Mouse (Mus musculus) midbrain, embryonic 10.5 days (tissue): ENCODE results near the gene Lap3. TPM values are rescaled to one million over a fixed set of nuclear protein-coding genes. Genes with fewer than 3 reads are reported as not detected.

Experiments used
- DNase-seq: peaks from one replicate; pipeline ENCODE4 v3.0.0-alpha.2; 2017; ENCODE audit warnings: low spot score
- H3K27ac ChIP-seq: fragments of 300-500 bp; sonication (generic); replicated peaks from 2 replicates; pipeline ENCODE4 v1.5.1; 2016; ENCODE audit warnings: mild to moderate bottlenecking
- H3K27me3 ChIP-seq: fragments of 300-500 bp; sonication (generic); 2 replicates; pipeline ENCODE4 v1.6.1; 2016; ENCODE audit warnings: low read depth, mild to moderate bottlenecking; ENCODE audit not compliant: poor library complexity, severe bottlenecking
- H3K36me3 ChIP-seq: fragments of 300-500 bp; sonication (generic); 2 replicates; pipeline ENCODE4 v1.6.1; 2016; ENCODE audit warnings: mild to moderate bottlenecking, moderate library complexity
- H3K4me1 ChIP-seq: fragments of 300-500 bp; sonication (generic); 2 replicates; pipeline ENCODE4 v1.6.1; 2016
- H3K4me3 ChIP-seq: fragments of 300-500 bp; sonication (generic); 2 replicates; pipeline ENCODE4 v1.5.1; 2016; ENCODE audit warnings: mild to moderate bottlenecking, moderate library complexity
- H3K9me3 ChIP-seq: fragments of 300-500 bp; sonication (generic); replicated peaks from 2 replicates; pipeline ENCODE4 v1.6.1; 2016; ENCODE audit warnings: mild to moderate bottlenecking
- WGBS: fragments of 180-500 bp; shearing (Covaris S2); methylation state at CpG from one replicate; pipeline ENCODE4 v1.1.7; 2016; 5-methylcytosine and 5-hydroxymethylcytosine counted together
- polyA plus RNA-seq: library from polyadenylated mRNA; unstranded; fragments of >200 nt; fragmentation: Nextera tagmentation; extraction: Ambion mirVana; gene quantifications from 2 replicates; pipeline ENCODE4 v1.2.1, GENCODE M21; 2016

The Lap3 gene
- polyA plus RNA-seq, 1 experiment from 2014 or later, result 103 TPM

DNA sequence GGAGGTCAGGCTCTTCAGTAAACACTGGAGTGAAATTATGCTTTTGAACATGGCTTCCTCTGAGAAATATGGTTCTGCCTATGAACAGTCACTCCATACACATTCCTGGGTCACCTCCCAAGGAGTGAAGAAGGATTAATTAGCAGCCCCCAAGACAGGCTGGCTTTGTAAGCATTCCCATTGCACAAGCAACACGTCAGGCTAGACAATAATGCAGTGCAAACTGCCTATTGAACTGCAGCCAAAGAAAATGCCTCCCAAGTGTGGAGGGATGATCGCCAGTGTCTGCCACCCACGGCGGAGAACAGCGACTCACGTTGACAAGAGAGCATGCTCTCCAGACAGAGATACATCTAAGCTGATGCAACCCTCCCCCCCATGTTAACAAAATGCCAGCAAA, 16.9 kb upstream of the Lap3 start:
- Histone ChIP-seq H3K4me1 (peaks cover 4% of the 10 kb centered on the region; the same call in 1 of the 2 replicates), H3K36me3 (no peaks in the 10 kb centered on the region), H3K27ac (no peak overlapping the region), H3K27me3 (no peaks in the 10 kb centered on the region), H3K9me3 (no peaks in the 10 kb centered on the region), H3K4me3 (no peak overlapping the region)
- WGBS, result 65% methylated on average over 6 of the region's 6 CpGs
- no peak for DNase-seq

DNA sequence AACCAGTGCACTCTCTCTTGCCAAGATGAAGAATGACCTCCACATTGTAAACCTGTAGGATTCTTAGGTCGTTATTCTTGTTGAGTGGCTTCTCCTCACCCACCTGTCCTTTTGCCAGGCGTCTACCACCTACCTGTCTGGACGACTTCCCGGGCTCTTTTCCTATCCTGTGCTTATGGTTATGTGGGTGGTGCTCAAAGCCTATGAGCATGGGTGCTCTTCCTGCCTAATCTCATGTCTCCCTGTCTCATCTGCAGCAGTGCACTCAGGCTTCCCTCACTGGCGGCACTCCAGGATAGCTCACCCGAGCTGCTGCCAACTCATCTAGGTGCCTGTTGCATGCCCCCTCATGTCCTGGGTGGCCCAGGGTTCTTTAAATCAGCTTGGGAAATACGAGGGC, 15.6 kb upstream of the Lap3 start:
- Histone ChIP-seq H3K9me3 (no peaks in the 10 kb centered on the region), H3K36me3 (no peaks in the 10 kb centered on the region), H3K4me1 (peaks cover 4% of the 10 kb centered on the region; the same call in 1 of the 2 replicates), H3K27me3 (no peaks in the 10 kb centered on the region), H3K4me3 (no peak overlapping the region), H3K27ac (no peak overlapping the region)
- DNase-seq, result no peak
- 83% methylated on average over 7 of the region's 7 CpGs for WGBS

GRCm38 (mm10) chr5:45480066-45480465, 13.1 kb upstream of the Lap3 start:
- Histone ChIP-seq H3K27me3 (no peaks in the 10 kb centered on the region), H3K27ac (no peak overlapping the region), H3K4me3 (no peak overlapping the region), H3K9me3 (no peaks in the 10 kb centered on the region), H3K4me1 (peaks cover 4% of the 10 kb centered on the region; the same call in 1 of the 2 replicates), H3K36me3 (no peaks in the 10 kb centered on the region)
- WGBS, result 96% methylated on average over 1 of the region's 1 CpGs
- no peak for DNase-seq

DNA sequence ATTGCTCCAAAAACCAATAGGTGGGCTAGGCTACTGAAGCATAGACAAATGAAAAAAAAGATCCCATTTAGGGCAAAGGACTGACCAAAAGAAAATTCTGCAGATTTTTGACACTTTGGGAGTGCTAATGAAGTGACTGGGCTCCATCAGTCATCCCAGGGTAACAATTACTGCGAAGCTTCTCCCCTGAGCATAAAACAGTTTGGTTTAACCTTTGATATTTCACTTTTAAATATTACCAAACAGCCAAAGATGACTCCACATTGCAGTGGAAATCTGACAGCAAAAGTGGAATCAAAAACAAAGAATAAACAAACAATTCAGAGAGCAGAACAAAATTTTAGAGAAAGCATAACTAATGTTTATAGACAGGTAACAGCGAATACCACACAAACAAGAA, 12.0 kb upstream of the Lap3 start:
- H3K27me3 ChIP-seq, result no peaks in the 10 kb centered on the region
- no peak overlapping the region for H3K4me3 ChIP-seq
- no peak for DNase-seq
- H3K27ac ChIP-seq, result no peak overlapping the region
- 92% methylated on average over 2 of the region's 2 CpGs for WGBS
- peaks cover 4% of the 10 kb centered on the region; the same call in 1 of the 2 replicates for H3K4me1 ChIP-seq
- no peaks in the 10 kb centered on the region for H3K9me3 ChIP-seq
- no peaks in the 10 kb centered on the region for H3K36me3 ChIP-seq

DNA sequence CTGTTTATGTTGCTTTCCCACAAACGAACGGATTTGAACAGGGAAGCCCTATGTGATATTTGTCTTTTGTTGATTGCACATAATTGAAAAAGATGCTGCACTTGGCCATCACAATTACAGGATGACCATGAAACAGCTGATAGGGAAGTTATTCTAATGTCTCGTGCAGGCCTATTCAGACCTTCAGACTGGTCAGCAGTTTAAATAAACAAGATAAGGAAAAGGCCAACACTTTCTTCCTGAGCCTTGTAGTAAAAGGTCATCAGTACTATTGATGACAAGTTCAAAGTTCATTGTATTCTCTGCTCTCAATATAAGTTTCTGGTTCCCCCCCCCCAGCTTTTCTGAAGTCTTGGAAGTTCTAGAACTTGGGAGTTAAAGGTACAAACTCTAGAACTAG, 10.6 kb upstream of the Lap3 start:
- WGBS, result 84% methylated on average over 3 of the region's 3 CpGs
- DNase-seq, result no peak

DNA sequence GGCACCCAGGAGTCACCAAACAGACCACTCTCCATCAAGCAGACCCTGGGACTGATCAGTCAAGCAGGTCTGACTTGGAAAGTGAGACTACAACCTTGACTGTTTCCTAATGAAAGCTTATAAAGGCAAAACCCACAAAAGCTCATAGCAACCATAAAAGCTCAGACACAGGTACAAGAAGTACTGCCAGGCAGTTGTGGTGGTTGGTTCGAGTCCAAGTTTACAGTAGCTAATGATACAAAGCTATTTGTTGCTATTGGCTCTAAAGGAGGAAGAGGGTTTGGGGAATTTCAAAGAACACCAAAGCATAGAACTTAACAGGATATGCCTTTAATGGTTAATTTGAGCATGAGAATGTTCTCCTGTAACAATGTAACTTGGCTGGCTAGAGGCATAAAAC, 9.5 kb upstream of the Lap3 start:
- DNase-seq, result no peak
- no peaks in the 10 kb centered on the region for H3K36me3 ChIP-seq
- 87% methylated on average over 1 of the region's 1 CpGs for WGBS
- no peak overlapping the region for H3K4me3 ChIP-seq
- H3K4me1 ChIP-seq, result no peaks in the 10 kb centered on the region
- no peaks in the 10 kb centered on the region for H3K27me3 ChIP-seq
- no peak overlapping the region for H3K27ac ChIP-seq
- H3K9me3 ChIP-seq, result no peaks in the 10 kb centered on the region

More for the DNA sequence above, 10.6 kb upstream of the Lap3 start:
- Histone ChIP-seq H3K36me3 (no peaks in the 10 kb centered on the region), H3K9me3 (no peaks in the 10 kb centered on the region), H3K27ac (no peak overlapping the region), H3K4me1 (no peaks in the 10 kb centered on the region), H3K27me3 (no peaks in the 10 kb centered on the region), H3K4me3 (no peak overlapping the region)

- Histone ChIP-seq H3K27ac (no peak overlapping the region), H3K27me3 (no peaks in the 10 kb centered on the region), H3K4me3 (no peak overlapping the region), H3K36me3 (peaks cover 15% of the 10 kb centered on the region), H3K9me3 (no peaks in the 10 kb centered on the region), H3K4me1 (peaks cover 25% of the 10 kb centered on the region)
- WGBS, result 68% methylated on average over 4 of the region's 4 CpGs
- DNase-seq, result no peak
Observed at GRCm38 (mm10) chr5:45491776-45492175, 1.4 kb upstream of the Lap3 start.

- peaks cover 40% of the 10 kb centered on the region for H3K36me3 ChIP-seq
- H3K4me3 ChIP-seq, result peak overlapping the region; percentile 65
- no peaks in the 10 kb centered on the region for H3K9me3 ChIP-seq
- DNase-seq, result no peak
- H3K27ac ChIP-seq, result peak overlapping the region; percentile 88
- H3K4me1 ChIP-seq, result peaks cover 25% of the 10 kb centered on the region
- no peaks in the 10 kb centered on the region for H3K27me3 ChIP-seq
- 70% methylated on average over 9 of the region's 9 CpGs for WGBS
Observed at GRCm38 (mm10) chr5:45494093-45494755, 1.1 kb downstream of the Lap3 start.

DNA sequence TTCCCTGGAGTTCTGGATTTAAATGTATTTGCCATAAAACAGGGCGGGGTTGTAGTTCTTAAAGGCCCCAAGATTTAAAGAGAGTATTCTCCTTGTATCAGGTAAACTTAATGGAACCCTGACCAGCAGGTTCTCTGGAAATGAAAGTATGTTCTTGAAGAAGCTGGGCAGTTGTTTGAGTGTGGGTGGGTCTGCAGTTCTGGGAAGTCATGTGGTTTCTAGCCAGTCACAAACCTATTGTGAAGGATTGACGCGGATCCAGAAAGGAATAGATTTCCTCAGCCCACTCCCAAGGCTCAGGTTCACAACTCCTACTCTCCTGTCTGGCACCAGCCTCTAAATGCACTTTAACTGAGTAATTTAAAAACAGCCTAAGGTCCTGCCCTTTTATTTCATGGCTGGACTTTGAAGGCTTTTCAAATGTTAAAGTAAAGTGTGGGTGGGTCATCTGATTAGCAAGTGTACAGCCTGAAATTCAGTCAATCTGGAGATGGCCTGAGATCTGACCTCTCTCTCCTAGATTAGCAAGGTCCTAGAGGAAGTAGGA, 2.3 kb downstream of the Lap3 start:
- no peaks in the 10 kb centered on the region for H3K9me3 ChIP-seq
- H3K4me1 ChIP-seq, result peaks cover 25% of the 10 kb centered on the region
- 95% methylated on average over 3 of the region's 3 CpGs for WGBS
- no peak for DNase-seq
- H3K4me3 ChIP-seq, result no peak overlapping the region
- no peak overlapping the region for H3K27ac ChIP-seq
- H3K27me3 ChIP-seq, result no peaks in the 10 kb centered on the region
- H3K36me3 ChIP-seq, result peaks cover 53% of the 10 kb centered on the region

- no peaks in the 10 kb centered on the region for H3K9me3 ChIP-seq
- no peak overlapping the region for H3K27ac ChIP-seq
- H3K4me3 ChIP-seq, result no peak overlapping the region
- H3K27me3 ChIP-seq, result no peaks in the 10 kb centered on the region
- H3K36me3 ChIP-seq, result peaks cover 58% of the 10 kb centered on the region
- H3K4me1 ChIP-seq, result peaks cover 25% of the 10 kb centered on the region
- DNase-seq, result no peak
Observed at GRCm38 (mm10) chr5:45496042-45496441, 2.9 kb downstream of the Lap3 start.

DNA sequence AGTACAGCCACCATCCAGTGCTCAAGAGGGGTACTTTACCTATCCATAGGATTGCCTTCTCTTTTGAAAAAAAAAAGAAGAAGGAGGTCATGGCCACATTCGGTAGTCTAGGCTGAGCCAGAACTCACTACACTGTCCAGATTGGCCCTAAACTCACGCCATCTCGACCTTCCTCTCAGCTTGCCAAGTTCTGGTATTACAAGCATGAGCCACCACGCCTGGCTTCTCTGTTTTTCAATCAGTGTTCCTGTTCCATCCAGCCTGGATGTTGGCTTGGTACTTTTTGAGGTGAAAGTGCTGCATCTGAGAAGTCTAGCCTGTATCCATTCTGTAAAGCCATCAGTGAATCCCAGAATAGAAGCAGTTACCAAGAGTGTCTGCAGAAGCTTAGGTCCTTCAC, 3.3 kb downstream of the Lap3 start:
- H3K9me3 ChIP-seq, result no peaks in the 10 kb centered on the region
- WGBS, result 92% methylated on average over 4 of the region's 4 CpGs
- peaks cover 22% of the 10 kb centered on the region for H3K4me1 ChIP-seq
- no peak for DNase-seq
- no peak overlapping the region for H3K27ac ChIP-seq
- no peaks in the 10 kb centered on the region for H3K27me3 ChIP-seq
- H3K36me3 ChIP-seq, result peaks cover 62% of the 10 kb centered on the region
- H3K4me3 ChIP-seq, result no peak overlapping the region

- no peak overlapping the region for H3K4me3 ChIP-seq
- no peaks in the 10 kb centered on the region for H3K27me3 ChIP-seq
- no peaks in the 10 kb centered on the region for H3K9me3 ChIP-seq
- H3K36me3 ChIP-seq, result peaks cover 68% of the 10 kb centered on the region
- no peak overlapping the region for H3K27ac ChIP-seq
- no peak for DNase-seq
- 92% methylated on average over 12 of the region's 12 CpGs for WGBS
- H3K4me1 ChIP-seq, result peaks cover 20% of the 10 kb centered on the region
Observed at GRCm38 (mm10) chr5:45496930-45497550, 3.9 kb downstream of the Lap3 start.

DNA sequence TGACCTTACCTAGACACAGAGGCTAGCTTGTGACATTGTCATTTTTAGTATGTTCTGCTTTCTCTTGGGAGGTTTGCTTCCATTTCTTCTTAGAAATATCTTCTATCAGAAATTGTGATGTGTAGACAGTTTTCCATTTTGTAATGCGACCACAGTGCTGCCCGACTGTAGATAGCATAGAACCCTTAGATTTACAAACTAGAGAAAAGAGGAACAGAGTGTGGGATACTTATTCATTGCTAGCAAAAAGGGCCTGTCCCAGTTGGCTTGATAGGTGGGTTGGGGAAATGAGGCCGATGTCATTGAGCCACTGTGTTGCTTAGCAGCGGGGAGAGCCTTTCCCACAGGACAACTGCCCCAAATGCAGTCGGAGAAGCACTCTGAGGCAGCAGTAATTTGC, 4.4 kb downstream of the Lap3 start:
- no peaks in the 10 kb centered on the region for H3K9me3 ChIP-seq
- no peak overlapping the region for H3K4me3 ChIP-seq
- no peaks in the 10 kb centered on the region for H3K27me3 ChIP-seq
- no peak for DNase-seq
- H3K36me3 ChIP-seq, result peaks cover 73% of the 10 kb centered on the region
- H3K4me1 ChIP-seq, result peaks cover 20% of the 10 kb centered on the region
- 90% methylated on average over 5 of the region's 5 CpGs for WGBS
- H3K27ac ChIP-seq, result no peak overlapping the region
